ENCODE assay signal across 28 mouse cellular contexts in genomic region chr5:136649071-136649470, GRCm38 (mm10). TPM values are rescaled to one million over a fixed set of nuclear protein-coding genes. Genes with fewer than 3 reads are reported as not detected.
DNase-seq lines count a peak whose midpoint lies in the region; ATAC-seq and TF ChIP-seq lines count a peak whose summit lies in the region.
"Had no signal": no experiment of that assay in that cellular context is flagged by ENCODE, and none has a peak within 500 bp of the region (broad histone marks: within the 10 kb centered on the region; RNA-seq: fewer than 3 reads in every experiment).

No protein-coding gene starts in this region.

- no peak overlapping the region for H3K9ac ChIP-seq in forebrain, embryonic 14.5 days (ENCODE audit: low read length)
- H3K9ac ChIP-seq in forebrain, embryonic 13.5 days = no peak overlapping the region
- no peak overlapping the region for H3K9ac ChIP-seq in hindbrain, embryonic 14.5 days
- H3K9ac ChIP-seq in hindbrain, postnatal 0 days (replicated peaks; ENCODE audit: low read length) = no peak overlapping the region
- no peak overlapping the region for H3K9ac ChIP-seq in neural tube, embryonic 13.5 days
- H3K9ac ChIP-seq in kidney, embryonic 15.5 days = no peak overlapping the region
- H3K9ac ChIP-seq: forebrain, embryonic 15.5 days; heart, embryonic 13.5 days; hindbrain, embryonic 15.5 days had no signal

- TF ChIP-seq CTCF in hindbrain, postnatal 0 days (IDR thresholded peaks at IDR 0.05; ENCODE audit: low read depth) = no peak

- no peaks in the 10 kb centered on the region for H3K9me3 ChIP-seq in forebrain, embryonic 14.5 days (replicated peaks; ENCODE audit: control insufficient read depth, low read length)
- H3K9me3 ChIP-seq in forebrain, embryonic 13.5 days (replicated peaks) = no peaks in the 10 kb centered on the region
- no peaks in the 10 kb centered on the region for H3K9me3 ChIP-seq in hindbrain, embryonic 14.5 days (ENCODE audit: control insufficient read depth, low read length)
- no peaks in the 10 kb centered on the region for H3K9me3 ChIP-seq in hindbrain, postnatal 0 days (ENCODE audit: low read length)
- no peaks in the 10 kb centered on the region for H3K9me3 ChIP-seq in neural tube, embryonic 13.5 days
- no peaks in the 10 kb centered on the region for H3K9me3 ChIP-seq in kidney, embryonic 15.5 days (replicated peaks)
- H3K9me3 ChIP-seq: forebrain, embryonic 10.5 days; forebrain, embryonic 15.5 days; heart, embryonic 10.5 days; heart, embryonic 13.5 days; hindbrain, embryonic 15.5 days had no signal

- H3K27ac ChIP-seq in forebrain, embryonic 14.5 days (ENCODE audit: low read depth, low read length) = no peak overlapping the region
- no peak overlapping the region for H3K27ac ChIP-seq in forebrain, embryonic 13.5 days
- H3K27ac ChIP-seq in hindbrain, embryonic 14.5 days = peak overlapping the region; percentile 72
- no peak overlapping the region for H3K27ac ChIP-seq in hindbrain, postnatal 0 days
- peak overlapping the region; percentile 59 for H3K27ac ChIP-seq in neural tube, embryonic 13.5 days (replicated peaks)
- H3K27ac ChIP-seq in kidney, embryonic 15.5 days = no peak overlapping the region
- H3K27ac ChIP-seq: forebrain, embryonic 10.5 days; forebrain, embryonic 15.5 days; heart, adult 2 months; heart, embryonic 10.5 days; heart, embryonic 13.5 days; hindbrain, embryonic 15.5 days had no signal

- no peak overlapping the region for H3K4me3 ChIP-seq in forebrain, embryonic 14.5 days (ENCODE audit: low read depth, low read length)
- H3K4me3 ChIP-seq in forebrain, embryonic 13.5 days = no peak overlapping the region
- no peak overlapping the region for H3K4me3 ChIP-seq in hindbrain, embryonic 14.5 days (replicated peaks; ENCODE audit: low read length)
- no peak overlapping the region for H3K4me3 ChIP-seq in hindbrain, postnatal 0 days (ENCODE audit: low read length)
- H3K4me3 ChIP-seq in neural tube, embryonic 13.5 days = no peak overlapping the region
- no peak overlapping the region for H3K4me3 ChIP-seq in kidney, embryonic 15.5 days (replicated peaks)
- H3K4me3 ChIP-seq: forebrain, embryonic 10.5 days; forebrain, embryonic 15.5 days; heart, adult 2 months; heart, embryonic 10.5 days; heart, embryonic 13.5 days; hindbrain, embryonic 15.5 days had no signal

- peak; percentile 27 for DNase-seq in forebrain, embryonic 14.5 days (ENCODE audit: low spot score)
- no peak for DNase-seq in hindbrain, embryonic 14.5 days (ENCODE audit: low spot score)
- no peak for DNase-seq in hindbrain, postnatal 0 days (ENCODE audit: low spot score)
- no peak for DNase-seq in neural tube, embryonic 10.5 days (ENCODE audit: extremely low spot score, low spot score)
- DNase-seq: adrenal gland, adult 8-10 months; adrenal gland, postnatal 25 days; cerebellum, adult 18-20 months; cerebellum, adult 9-10 months; cerebellum, postnatal 14 days; gastrocnemius, postnatal 10 days; gastrocnemius, postnatal 36 days; heart, adult 2 months; heart, postnatal 14 days; heart, postnatal 4 days had no signal

- no peaks in the 10 kb centered on the region for H3K4me1 ChIP-seq in forebrain, embryonic 14.5 days (ENCODE audit: control insufficient read depth, insufficient read depth, low read length)
- H3K4me1 ChIP-seq in forebrain, embryonic 13.5 days = 0 out of 2 replicates have a peak, but pooled peaks cover 4% of the 10 kb centered on the region
- 0 out of 2 replicates have a peak, but pooled peaks cover 4% of the 10 kb centered on the region for H3K4me1 ChIP-seq in hindbrain, embryonic 14.5 days (replicated peaks; ENCODE audit: control insufficient read depth, insufficient read depth, low read length)
- H3K4me1 ChIP-seq in hindbrain, postnatal 0 days (ENCODE audit: insufficient read depth, low read length) = no peaks in the 10 kb centered on the region
- H3K4me1 ChIP-seq in neural tube, embryonic 13.5 days (replicated peaks) = peaks cover 13% of the 10 kb centered on the region
- no peaks in the 10 kb centered on the region for H3K4me1 ChIP-seq in kidney, embryonic 15.5 days
- H3K4me1 ChIP-seq: forebrain, embryonic 10.5 days; heart, embryonic 10.5 days; heart, embryonic 13.5 days had no signal

- no peak overlapping the region for H3K4me2 ChIP-seq in forebrain, embryonic 14.5 days (ENCODE audit: low read length)
- H3K4me2 ChIP-seq in forebrain, embryonic 13.5 days = no peak overlapping the region
- no peak overlapping the region for H3K4me2 ChIP-seq in hindbrain, embryonic 14.5 days (replicated peaks)
- no peak overlapping the region for H3K4me2 ChIP-seq in hindbrain, postnatal 0 days (ENCODE audit: low read depth, low read length)
- no peak overlapping the region for H3K4me2 ChIP-seq in neural tube, embryonic 13.5 days
- no peak overlapping the region for H3K4me2 ChIP-seq in kidney, embryonic 15.5 days
- H3K4me2 ChIP-seq: forebrain, embryonic 15.5 days; heart, embryonic 13.5 days; hindbrain, embryonic 15.5 days had no signal

- H3K27me3 ChIP-seq in forebrain, embryonic 14.5 days (replicated peaks; ENCODE audit: control insufficient read depth, insufficient read depth, low read length) = no peaks in the 10 kb centered on the region
- 0 out of 2 replicates have a peak, but pooled peaks cover 7% of the 10 kb centered on the region for H3K27me3 ChIP-seq in forebrain, embryonic 13.5 days
- no peaks in the 10 kb centered on the region for H3K27me3 ChIP-seq in hindbrain, embryonic 14.5 days (ENCODE audit: control insufficient read depth, insufficient read depth, low read length)
- no peaks in the 10 kb centered on the region for H3K27me3 ChIP-seq in hindbrain, postnatal 0 days (ENCODE audit: insufficient read depth, low read length)
- H3K27me3 ChIP-seq in neural tube, embryonic 13.5 days = 0 out of 2 replicates have a peak, but pooled peaks cover 4% of the 10 kb centered on the region
- no peaks in the 10 kb centered on the region; the same call in 1 of the 2 replicates for H3K27me3 ChIP-seq in kidney, embryonic 15.5 days
- H3K27me3 ChIP-seq: forebrain, embryonic 15.5 days; hindbrain, embryonic 15.5 days had no signal

- no peak for ATAC-seq in forebrain, embryonic 14.5 days
- ATAC-seq in forebrain, embryonic 13.5 days = no peak
- no peak for ATAC-seq in hindbrain, embryonic 14.5 days (ENCODE audit: low FRiP score)
- ATAC-seq in hindbrain, postnatal 0 days = no peak
- no peak for ATAC-seq in neural tube, embryonic 13.5 days (ENCODE audit: low read depth)
- no peak for ATAC-seq in kidney, embryonic 15.5 days (replicated peaks; ENCODE audit: low FRiP score)
- ATAC-seq: activated CD4-positive, CD25-positive, alpha-beta regulatory T cell, adult 4 months; forebrain, embryonic 15.5 days; inflammation-experienced regulatory T-cells, adult 6 months had no signal

- WGBS in forebrain, embryonic 14.5 days = 19% methylated on average over 5 of the region's 5 CpGs
- 38% methylated on average over 5 of the region's 5 CpGs for WGBS in forebrain, embryonic 13.5 days
- WGBS in hindbrain, embryonic 14.5 days = 34% methylated on average over 5 of the region's 5 CpGs
- WGBS in hindbrain, postnatal 0 days = 35% methylated on average over 5 of the region's 5 CpGs
- WGBS in neural tube, embryonic 13.5 days = 41% methylated on average over 5 of the region's 5 CpGs
- 72% methylated on average over 5 of the region's 5 CpGs for WGBS in kidney, embryonic 15.5 days

- H3K36me3 ChIP-seq in forebrain, embryonic 14.5 days (ENCODE audit: control insufficient read depth, insufficient read depth, low read length) = no peaks in the 10 kb centered on the region
- H3K36me3 ChIP-seq in forebrain, embryonic 13.5 days (ENCODE audit: poor library complexity, severe bottlenecking) = no peaks in the 10 kb centered on the region
- no peaks in the 10 kb centered on the region for H3K36me3 ChIP-seq in hindbrain, embryonic 14.5 days (replicated peaks; ENCODE audit: control insufficient read depth, insufficient read depth)
- no peaks in the 10 kb centered on the region for H3K36me3 ChIP-seq in hindbrain, postnatal 0 days (ENCODE audit: insufficient read depth, low read length)
- H3K36me3 ChIP-seq in neural tube, embryonic 13.5 days = no peaks in the 10 kb centered on the region
- no peaks in the 10 kb centered on the region for H3K36me3 ChIP-seq in kidney, embryonic 15.5 days
- H3K36me3 ChIP-seq: forebrain, embryonic 10.5 days; forebrain, embryonic 15.5 days; heart, embryonic 10.5 days; heart, embryonic 13.5 days; hindbrain, embryonic 15.5 days had no signal

RNA-seq across cellular contexts. Expression of gene Myl10, which starts 43.9 kb away (rescaled TPM):
- polyA plus RNA-seq in forebrain, embryonic 14.5 days (2014; fragmentation: Nextera tagmentation; extraction: Ambion mirVana) = not detected in 2 replicates
- polyA plus RNA-seq in forebrain, embryonic 13.5 days (2015; fragmentation: Nextera tagmentation; extraction: Ambion mirVana) = not detected in 2 replicates
- not detected in 2 replicates for polyA plus RNA-seq in hindbrain, embryonic 14.5 days (2014; fragmentation: Nextera tagmentation; extraction: Ambion mirVana)
- not detected in 2 replicates for total RNA-seq in hindbrain, postnatal 0 days (2014; rRNA removed)
- polyA plus RNA-seq in hindbrain, postnatal 0 days (2015; fragmentation: Nextera tagmentation; extraction: Ambion mirVana) = not detected in 2 replicates
- not detected in 2 replicates for polyA plus RNA-seq in neural tube, embryonic 13.5 days (2015; fragmentation: Nextera tagmentation; extraction: Ambion mirVana)
- not detected in 2 replicates for polyA plus RNA-seq in kidney, embryonic 15.5 days (2015; fragmentation: Nextera tagmentation; extraction: Ambion mirVana)
- total RNA-seq: adrenal gland, adult 8-10 months; adrenal gland, postnatal 25 days; ES-E14; granulocyte monocyte progenitor cell, adult 5-6 weeks; heart, adult 2 months; heart, postnatal 14 days; heart, postnatal 4 days had no signal
- polyA plus RNA-seq: embryonic facial prominence, embryonic 11.5 days; embryonic facial prominence, embryonic 14.5 days; forebrain, embryonic 10.5 days; forebrain, embryonic 15.5 days; heart, adult 2 months; heart, embryonic 10.5 days; heart, embryonic 13.5 days; hindbrain, embryonic 15.5 days had no signal

Comparison
In these comparisons a context has a peak if more than half of its experiments do, and no peak if none do; other contexts are left out.
1. H3K27ac ChIP-seq: peak in hindbrain, embryonic 14.5 days (single experiment) and neural tube, embryonic 13.5 days (single experiment); none in forebrain, embryonic 14.5 days (single experiment), forebrain, embryonic 13.5 days (single experiment), hindbrain, postnatal 0 days (single experiment) and kidney, embryonic 15.5 days (single experiment).